Mouse (Mus musculus) thymus, adult 2 months (tissue): ENCODE measurements around the gene Chchd10.

Source experiments
- CTCF ChIP-seq: fragments of 200-500 bp; IDR thresholded peaks from 2 replicates; pipeline ENCODE4 v1.5.1; 2012; ENCODE audit warnings: mild to moderate bottlenecking, control low read depth, low read length, moderate library complexity, borderline replicate concordance; ENCODE audit not compliant: control insufficient read depth, poor library complexity, insufficient read depth; ENCODE audit errors: extremely low read depth
- POLR2A ChIP-seq: fragments of 200-500 bp; IDR thresholded peaks from 2 replicates; pipeline ENCODE4 v1.6.1; 2012; ENCODE audit warnings: mild to moderate bottlenecking, low read length, control low read depth, moderate library complexity; ENCODE audit not compliant: control insufficient read depth, poor library complexity, insufficient read depth; ENCODE audit errors: extremely low read depth

GRCm38 (mm10) chr10:75906882-75907281 is 26.0 kb upstream of the Chchd10 start:
- no peak for TF ChIP-seq POLR2A
- TF ChIP-seq CTCF: no peak
